Mouse (Mus musculus): ENCODE measurements around the gene Sema6c.

The Sema6c gene

GRCm38 (mm10) chr3:95142617-95143011 is 17.6 kb upstream of the Sema6c start:
- peak; percentile 98 for DNase-seq

- no peak for DNase-seq
Measured at GRCm38 (mm10) chr3:95147924-95148323, 12.3 kb upstream of the Sema6c start.

DNA sequence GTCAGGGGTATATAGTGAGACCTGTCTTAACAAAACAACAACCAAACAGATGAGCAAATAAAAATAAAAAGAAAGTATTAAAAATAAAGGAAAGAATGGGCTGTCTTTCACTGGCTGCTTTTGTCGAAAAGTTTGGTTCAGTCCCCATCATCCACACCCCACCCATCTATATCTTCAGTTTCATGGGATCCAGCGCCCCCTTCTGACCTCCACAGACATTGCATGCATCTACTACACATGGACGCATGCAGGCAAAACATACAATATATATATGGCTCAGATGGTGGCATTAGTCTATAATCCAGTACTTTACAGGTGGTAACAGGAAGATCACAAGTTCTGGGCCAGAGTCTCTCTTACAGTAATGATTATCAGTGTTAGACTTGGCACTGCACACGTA is 6.4 kb upstream of the Sema6c start:
- DNase-seq, result peak; percentile 90

GRCm38 (mm10) chr3:95159511-95159986 is 708 bp upstream of the Sema6c start:
- DNase-seq, result peak; percentile 87

DNA sequence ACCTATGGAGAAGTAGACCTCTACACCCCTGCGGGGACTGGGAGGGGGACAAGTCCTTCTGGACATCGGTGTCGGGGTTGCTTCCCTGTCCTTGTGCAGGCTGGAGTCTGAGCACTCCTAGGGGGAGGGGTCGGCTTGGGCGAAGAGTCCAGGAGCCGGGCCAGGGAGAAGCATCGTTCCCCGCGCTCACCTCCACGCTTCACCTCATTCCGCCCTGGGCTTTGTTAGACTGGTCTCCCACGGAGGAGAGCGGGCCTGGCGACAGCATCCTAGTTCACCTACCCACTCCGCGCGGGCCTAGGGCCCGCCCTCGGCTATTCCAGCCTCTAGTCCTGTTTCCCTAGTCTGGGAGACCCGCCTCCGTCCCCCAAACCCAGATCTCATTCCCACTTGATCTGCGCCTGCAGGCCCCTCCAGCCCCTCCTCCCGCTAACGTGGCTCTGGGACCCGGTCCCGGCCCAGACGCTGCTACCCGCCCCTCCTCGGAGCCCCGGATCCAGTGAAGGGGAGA is 839 bp downstream of the Sema6c start:
- DNase-seq, result peak; percentile 93

GRCm38 (mm10) chr3:95161618-95162344 is 1.5 kb downstream of the Sema6c start:
- DNase-seq, result peak; percentile 89

- DNase-seq, result no peak
Measured at GRCm38 (mm10) chr3:95162345-95162628, 2.0 kb downstream of the Sema6c start.

DNA sequence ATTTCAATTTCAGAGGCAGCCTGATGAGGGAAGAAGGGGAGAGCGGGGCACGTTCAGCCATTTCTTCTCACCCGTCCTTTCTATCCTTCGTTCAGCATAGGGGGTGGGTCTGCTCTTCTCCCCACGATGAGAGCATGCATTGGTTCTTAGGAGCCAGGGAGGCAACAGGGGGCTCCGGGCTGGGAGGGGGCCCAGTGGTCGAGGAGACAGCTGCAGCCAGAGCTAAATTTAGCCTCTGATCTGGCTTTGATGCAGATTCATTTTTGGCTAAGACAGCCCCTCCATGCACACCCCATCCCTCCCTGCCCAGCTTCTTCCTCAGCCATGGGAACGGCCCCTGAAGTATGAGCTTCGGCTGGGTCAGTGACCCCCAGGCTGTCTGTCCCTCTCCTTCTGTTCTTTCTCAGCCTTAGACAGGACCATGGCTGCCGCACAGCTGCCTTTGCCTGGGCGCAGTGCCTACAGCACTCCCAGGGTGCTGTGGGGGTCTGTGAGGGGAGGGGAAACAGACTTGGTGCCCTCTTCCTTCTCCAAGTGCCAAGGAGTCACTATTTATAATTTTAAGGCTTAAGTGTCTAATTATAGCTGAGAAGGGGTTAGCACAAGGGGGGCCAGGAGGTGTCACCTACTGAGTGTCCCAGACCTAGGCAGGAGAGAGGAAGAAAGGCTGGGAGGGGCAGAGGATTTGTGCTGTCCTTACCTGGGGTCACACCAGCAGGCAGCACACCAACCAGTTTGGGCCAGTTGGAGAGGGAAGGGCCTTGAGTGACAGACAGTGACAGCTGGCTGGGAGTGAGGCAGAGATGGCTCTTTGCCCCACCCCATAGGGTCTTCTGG is 3.4 kb downstream of the Sema6c start:
- DNase-seq, result peak; percentile 91

GRCm38 (mm10) chr3:95164256-95164550 is 3.9 kb downstream of the Sema6c start:
- peak; percentile 91 for DNase-seq

- DNase-seq, result no peak
Measured at GRCm38 (mm10) chr3:95164840-95165239, 4.6 kb downstream of the Sema6c start.

GRCm38 (mm10) chr3:95169996-95170395 is 9.7 kb downstream of the Sema6c start:
- DNase-seq, result peak; percentile 90

GRCm38 (mm10) chr3:95171105-95171504 is 10.8 kb downstream of the Sema6c start:
- peak; percentile 90 for DNase-seq

DNA sequence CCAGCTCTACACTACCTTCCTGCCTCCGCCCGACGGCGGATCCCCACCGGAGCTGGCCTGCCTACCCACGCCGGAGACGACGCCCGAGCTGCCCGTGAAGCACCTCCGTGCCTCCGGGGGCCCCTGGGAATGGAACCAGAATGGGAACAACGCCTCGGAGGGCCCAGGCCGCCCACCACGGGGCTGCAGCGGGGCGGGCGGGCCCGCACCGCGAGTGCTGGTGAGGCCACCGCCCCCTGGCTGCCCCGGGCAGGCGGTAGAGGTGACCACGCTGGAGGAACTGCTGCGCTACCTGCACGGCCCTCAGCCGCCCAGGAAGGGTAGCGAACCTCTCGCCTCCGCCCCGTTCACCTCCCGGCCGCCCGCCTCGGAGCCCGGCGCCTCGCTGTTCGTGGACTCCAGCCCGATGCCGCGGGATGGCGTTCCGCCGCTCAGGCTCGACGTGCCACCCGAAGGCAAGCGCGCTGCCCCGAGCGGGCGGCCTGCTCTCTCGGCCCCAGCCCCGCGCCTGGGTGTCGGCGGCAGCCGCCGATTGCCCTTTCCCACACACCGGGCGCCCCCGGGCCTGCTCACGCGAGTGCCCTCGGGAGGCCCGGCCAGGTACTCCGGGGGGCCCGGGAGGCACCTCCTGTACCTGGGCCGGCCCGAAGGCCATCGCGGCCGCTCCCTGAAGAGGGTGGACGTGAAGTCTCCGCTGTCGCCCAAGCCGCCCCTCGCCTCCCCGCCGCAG is 12.4 kb downstream of the Sema6c start:
- DNase-seq, result peak; percentile 92

DNA sequence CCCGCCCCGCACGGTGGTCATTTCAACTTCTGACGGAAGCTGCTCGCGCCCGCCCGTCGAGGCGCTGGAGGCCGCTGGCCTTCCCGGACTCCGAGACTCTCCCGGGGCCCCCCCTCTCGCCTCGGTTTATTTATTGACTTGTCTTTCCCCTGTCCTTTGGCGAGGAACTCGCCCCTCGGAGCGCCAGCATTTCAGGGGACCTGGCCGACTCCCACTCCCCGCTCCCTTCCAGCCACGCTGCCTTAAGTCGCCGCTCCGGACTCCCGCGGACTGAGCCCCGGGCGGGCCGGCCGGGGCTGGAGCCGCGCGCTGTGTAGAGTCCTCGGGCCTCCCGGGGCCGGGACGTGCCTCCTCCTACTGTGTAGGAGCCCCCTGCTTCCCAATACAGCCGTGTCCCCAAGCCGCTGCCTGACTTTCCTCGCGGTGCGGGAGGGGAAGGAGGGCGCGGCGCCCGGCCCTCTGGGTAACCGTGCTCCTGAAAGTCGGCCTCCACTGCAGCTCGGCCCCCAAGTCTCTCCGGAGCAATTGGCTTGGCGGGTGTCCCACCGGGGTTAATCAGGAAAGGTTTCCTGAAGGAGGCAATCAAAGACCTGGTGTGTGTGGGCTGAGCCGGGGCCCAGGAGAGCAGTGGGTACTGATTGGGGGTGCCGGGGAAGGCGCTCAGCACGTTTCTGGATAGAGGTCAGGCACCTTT is 13.1 kb downstream of the Sema6c start:
- DNase-seq, result peak; percentile 91

DNA sequence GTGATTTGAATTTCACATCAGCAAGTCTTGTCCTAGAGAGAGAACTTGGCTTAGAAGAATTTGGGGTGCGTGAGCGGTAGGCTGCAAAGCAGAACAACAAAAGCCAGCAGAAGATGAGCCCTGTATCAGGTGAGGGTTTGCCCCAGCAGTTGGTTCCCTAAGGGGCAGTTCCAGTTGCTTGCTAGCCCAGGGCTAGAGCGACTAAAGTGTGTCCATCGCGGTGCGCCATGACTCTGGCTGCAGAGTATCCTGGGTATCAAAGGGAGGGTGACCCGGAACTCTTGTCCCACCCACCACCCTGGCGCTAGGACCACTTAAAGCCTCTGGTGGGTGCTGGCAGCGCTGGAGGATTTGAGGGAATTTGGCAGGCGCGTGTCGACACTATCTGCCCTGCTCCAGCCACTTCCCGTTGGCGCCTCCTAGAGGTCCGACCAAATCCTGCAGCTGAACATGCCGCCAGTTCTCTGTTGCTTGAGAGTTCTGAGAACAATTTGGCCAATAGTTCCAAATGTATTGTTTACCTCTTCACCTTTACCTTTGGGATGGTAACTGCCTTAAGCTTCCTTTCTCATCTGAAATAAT is 13.8 kb downstream of the Sema6c start:
- DNase-seq, result peak; percentile 97

DNA sequence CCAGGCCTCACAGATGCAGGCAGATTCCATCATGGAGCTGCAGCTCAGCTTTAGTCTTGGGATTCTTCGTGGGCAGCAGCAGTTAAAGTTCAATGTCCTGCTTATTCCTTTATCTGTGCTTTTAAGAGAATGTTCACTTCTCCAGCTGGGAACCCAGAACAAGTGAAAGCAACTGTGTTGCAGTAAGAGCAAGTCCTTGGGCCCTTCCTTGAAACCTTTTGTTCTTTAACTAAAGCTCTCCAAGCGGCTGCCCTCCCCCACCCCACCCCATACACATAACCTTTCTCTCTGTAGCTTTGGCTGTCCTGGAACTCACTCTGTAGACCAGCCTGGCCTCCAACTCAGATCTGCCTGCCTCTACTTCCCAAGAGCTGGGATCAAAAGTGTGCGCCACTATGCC is 16.2 kb downstream of the Sema6c start:
- no peak for DNase-seq

- DNase-seq, result no peak
Measured at GRCm38 (mm10) chr3:95177583-95177982, 17.3 kb downstream of the Sema6c start.

DNA sequence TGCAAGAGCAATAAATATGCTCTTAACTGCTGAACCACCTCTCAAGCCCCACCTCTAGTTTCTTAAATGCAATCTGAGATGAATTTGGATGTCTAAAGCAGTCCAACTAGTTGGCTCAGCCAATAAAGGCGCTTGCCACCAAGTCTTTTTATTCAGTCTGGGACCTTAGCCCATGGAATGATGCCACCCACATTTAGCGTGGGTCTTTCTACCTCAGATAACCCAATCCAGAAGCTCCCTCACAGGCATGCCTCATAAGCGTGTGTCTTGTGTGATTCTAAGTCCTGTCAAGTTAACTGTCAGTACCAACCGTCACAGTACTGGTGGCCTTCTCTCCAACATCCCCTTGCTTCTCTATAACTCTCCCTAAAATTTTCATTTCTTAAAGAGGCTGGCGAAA is 18.7 kb downstream of the Sema6c start:
- DNase-seq, result no peak

GRCm38 (mm10) chr3:95179890-95180289 is 19.6 kb downstream of the Sema6c start:
- peak; percentile 51 for DNase-seq

DNA sequence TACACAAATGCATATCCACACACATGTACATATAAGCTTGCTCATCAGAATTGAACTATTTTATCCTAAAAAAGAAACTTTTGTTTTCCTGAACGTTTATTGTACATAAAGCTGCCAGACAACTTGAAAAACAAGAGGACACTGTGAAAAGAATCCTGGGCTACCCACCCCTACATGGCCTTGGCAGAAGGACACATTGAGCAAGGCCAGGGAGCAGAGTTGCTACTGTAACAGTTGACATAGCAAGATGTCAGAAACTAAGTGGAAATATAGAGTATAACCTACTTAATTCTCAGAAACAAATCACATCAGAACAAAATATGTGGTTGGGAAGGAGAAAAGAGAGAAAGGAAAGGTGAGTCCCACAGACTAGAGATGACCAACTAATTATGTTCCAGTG is 21.6 kb downstream of the Sema6c start:
- DNase-seq, result no peak

GRCm38 (mm10) chr3:95184796-95185577 is 24.7 kb downstream of the Sema6c start:
- no peak for DNase-seq

GRCm38 (mm10) chr3:95186100-95186499 is 25.8 kb downstream of the Sema6c start:
- DNase-seq, result peak; percentile 75
